Mouse (Mus musculus): ENCODE data around the gene Foxj1.
"Not testable (repeated sequence)": the region's sequence is repeated elsewhere in the genome, so short reads cannot be mapped to it uniquely, and the experiment has no call there.

Foxj1 gene

GRCm38 (mm10) chr11:116335244-116336036 lies at the start of gene Foxj1:
Gene Foxj1, minus strand, starts transcription at chr11:116335399.
- peak; percentile 90 for DNase-seq (ENCODE audit: low read depth, low spot score)

GRCm38 (mm10) chr11:116384171-116384570 lies 49.0 kb upstream of the Foxj1 start:
- no peak for DNase-seq (ENCODE audit: low read depth, low spot score)

- DNase-seq (ENCODE audit: low read depth, low spot score): not testable (repeated sequence)
Measured at GRCm38 (mm10) chr11:116383070-116383469, 47.9 kb upstream of the Foxj1 start.

- no peak for DNase-seq (ENCODE audit: low read depth, low spot score)
Measured at GRCm38 (mm10) chr11:116380767-116381166, 45.6 kb upstream of the Foxj1 start.

GRCm38 (mm10) chr11:116379530-116379929 lies 44.3 kb upstream of the Foxj1 start:
- DNase-seq (ENCODE audit: low read depth, low spot score): no peak

- DNase-seq (ENCODE audit: low read depth, low spot score): peak; percentile 78
Measured at GRCm38 (mm10) chr11:116376945-116377661, 41.9 kb upstream of the Foxj1 start.

GRCm38 (mm10) chr11:116371894-116372450 lies 36.8 kb upstream of the Foxj1 start:
- DNase-seq (ENCODE audit: low read depth, low spot score): no peak

- no peak for DNase-seq (ENCODE audit: low read depth, low spot score)
Measured at GRCm38 (mm10) chr11:116369633-116370032, 34.4 kb upstream of the Foxj1 start.

- peak; percentile 37 for DNase-seq (ENCODE audit: low read depth, low spot score)
Measured at GRCm38 (mm10) chr11:116369051-116369450, 33.9 kb upstream of the Foxj1 start.

GRCm38 (mm10) chr11:116368116-116368515 lies 32.9 kb upstream of the Foxj1 start:
- peak; percentile 90 for DNase-seq (ENCODE audit: low read depth, low spot score)

GRCm38 (mm10) chr11:116366647-116367046 lies 31.4 kb upstream of the Foxj1 start:
- no peak for DNase-seq (ENCODE audit: low read depth, low spot score)

- no peak for DNase-seq (ENCODE audit: low read depth, low spot score)
Measured at GRCm38 (mm10) chr11:116366124-116366523, 30.9 kb upstream of the Foxj1 start.

- no peak for DNase-seq (ENCODE audit: low read depth, low spot score)
Measured at GRCm38 (mm10) chr11:116365432-116365831, 30.2 kb upstream of the Foxj1 start.

- no peak for DNase-seq (ENCODE audit: low read depth, low spot score)
Measured at GRCm38 (mm10) chr11:116362015-116362414, 26.8 kb upstream of the Foxj1 start.

GRCm38 (mm10) chr11:116360915-116361314 lies 25.7 kb upstream of the Foxj1 start:
- not testable (repeated sequence) for DNase-seq (ENCODE audit: low read depth, low spot score)

- no peak for DNase-seq (ENCODE audit: low read depth, low spot score)
Measured at GRCm38 (mm10) chr11:116359652-116360051, 24.5 kb upstream of the Foxj1 start.

- DNase-seq (ENCODE audit: low read depth, low spot score): no peak
Measured at GRCm38 (mm10) chr11:116358926-116359637, 23.9 kb upstream of the Foxj1 start.

- no peak for DNase-seq (ENCODE audit: low read depth, low spot score)
Measured at GRCm38 (mm10) chr11:116354521-116354920, 19.3 kb upstream of the Foxj1 start.

GRCm38 (mm10) chr11:116353535-116353934 lies 18.3 kb upstream of the Foxj1 start:
- no peak for DNase-seq (ENCODE audit: low read depth, low spot score)

- no peak for DNase-seq (ENCODE audit: low read depth, low spot score)
Measured at GRCm38 (mm10) chr11:116351294-116351693, 16.1 kb upstream of the Foxj1 start.

GRCm38 (mm10) chr11:116347955-116348354 lies 12.8 kb upstream of the Foxj1 start:
- no peak for DNase-seq (ENCODE audit: low read depth, low spot score)

GRCm38 (mm10) chr11:116347012-116347411 lies 11.8 kb upstream of the Foxj1 start:
- no peak for DNase-seq (ENCODE audit: low read depth, low spot score)

Measured in 3T3-L1 (cell line).